Mouse (Mus musculus): ENCODE measurements around the gene Dnah2. TPM values are rescaled to one million over a fixed set of nuclear protein-coding genes. Genes with fewer than 3 reads are reported as not detected.

Dnah2 gene
- total RNA-seq, 2 experiments from 2014 or later, result 3.5 to 8.0 TPM

GRCm38 (mm10) chr11:69370817-69371215 is 178.1 kb downstream of the Dnah2 start:
- DNase-seq (ENCODE audit: extremely low spot score in 1 of 2, low spot score in 1 of 2), result no peak

Small RNA genes within 50 kb of the gene (microRNA-seq; reads per million reads assigned to microRNA genes)
- 0 reads per million in 2 experiments for gene Gm27493

Other genes starting within 250 kb of the Dnah2 start
- gene Cntrob, start 225.3 kb downstream of the Dnah2 start, total RNA-seq (2021), result 10 to 100 TPM; 11.2 to 15.6 TPM
- gene Trappc1, start 225.1 kb downstream of the Dnah2 start, total RNA-seq (2021), result 10 to 100 TPM; 63.5 to 68.4 TPM
- gene Kcnab3, start 222.9 kb downstream of the Dnah2 start, total RNA-seq (2021), result 10 to 100 TPM; 23.3 to 24.4 TPM
- 100 to 1,000 TPM; 103 to 110 TPM for gene Rnf227, start 208.6 kb downstream of the Dnah2 start, total RNA-seq (2021)
- 100 to 1,000 TPM; 504 to 538 TPM for gene Chd3, start 179.7 kb downstream of the Dnah2 start, total RNA-seq (2021)
- 100 to 1,000 TPM; 100 to 116 TPM for gene Naa38, start 153.6 kb downstream of the Dnah2 start, total RNA-seq (2021)
- gene Cyb5d1, start 153.5 kb downstream of the Dnah2 start, total RNA-seq (2021), result 10 to 100 TPM; 40.8 to 43.6 TPM
- gene Tmem88, start 150.9 kb downstream of the Dnah2 start, total RNA-seq (2021), result 1 to 10 TPM; 2.5 TPM
- 10 to 100 TPM; 28.5 to 41.2 TPM for gene Kdm6b, start 135.4 kb downstream of the Dnah2 start, total RNA-seq (2021)
- gene Efnb3, start 11.1 kb upstream of the Dnah2 start, total RNA-seq (2021), result 100 to 1,000 TPM; 134 to 139 TPM
- 10 to 100 TPM; 11.7 to 12.5 TPM for gene Wrap53, start 31.1 kb upstream of the Dnah2 start, total RNA-seq (2021)
- 10 to 100 TPM; 24.3 to 29.8 TPM for gene Trp53, start 31.2 kb upstream of the Dnah2 start, total RNA-seq (2021)
- gene Atp1b2, start 56.8 kb upstream of the Dnah2 start, total RNA-seq (2021), result 100 to 1,000 TPM; 394 to 472 TPM
- gene Shbg, start 68.8 kb upstream of the Dnah2 start, total RNA-seq (2021), result not detected
- gene Sat2, start 72.9 kb upstream of the Dnah2 start, total RNA-seq (2021), result 10 to 100 TPM; 15.5 to 15.8 TPM
- 100 to 1,000 TPM; 124 to 131 TPM for gene Fxr2, start 83.9 kb upstream of the Dnah2 start, total RNA-seq (2021)
- under 1 TPM in 1 of 2 experiments, not detected in 1; 0.59 TPM for gene Sox15, start 106.2 kb upstream of the Dnah2 start, total RNA-seq (2021)
- gene Mpdu1, start 113.5 kb upstream of the Dnah2 start, total RNA-seq (2021), result 10 to 100 TPM; 61.1 to 63.9 TPM
- gene Cd68, start 117.0 kb upstream of the Dnah2 start, total RNA-seq (2021), result 10 to 100 TPM; 15.1 to 15.7 TPM
- gene Eif4a1, start 123.3 kb upstream of the Dnah2 start, total RNA-seq (2021), result 100 to 1,000 TPM; 369 to 381 TPM
- 100 to 1,000 TPM in 1 of 2 experiments, 10 to 100 TPM in 1; 94.3 to 109 TPM for gene Senp3, start 133.0 kb upstream of the Dnah2 start, total RNA-seq (2021)
- 1 to 10 TPM; 1.2 to 1.3 TPM for gene Tnfsf13, start 136.7 kb upstream of the Dnah2 start, total RNA-seq (2021)
- gene Tnfsf12, start 146.7 kb upstream of the Dnah2 start, total RNA-seq (2021), result 1 to 10 TPM; 7.3 to 8.6 TPM
- 1 to 10 TPM; 1.3 to 1.4 TPM for gene Tnfsfm13, start 147.0 kb upstream of the Dnah2 start, total RNA-seq (2021)
- gene Polr2a, start 209.5 kb upstream of the Dnah2 start, total RNA-seq (2021), result 10 to 100 TPM; 58.6 to 69.5 TPM
- not detected for gene Slc35g3, start 212.9 kb upstream of the Dnah2 start, total RNA-seq (2021)
- gene Zbtb4, start 216.8 kb upstream of the Dnah2 start, total RNA-seq (2021), result 100 to 1,000 TPM; 110 to 118 TPM
- 1 to 10 TPM in 1 of 2 experiments, under 1 TPM in 1; 0.79 to 1.1 TPM for gene Chrnb1, start 246.8 kb upstream of the Dnah2 start, total RNA-seq (2021)